Mouse (Mus musculus) left cerebral cortex, adult 2 months (tissue): Measurements from ENCODE around the gene Bmp8a. TPM values are rescaled to one million over a fixed set of nuclear protein-coding genes. Genes with fewer than 3 reads are reported as not detected.
"Not testable (repeated sequence)": the region's sequence is repeated elsewhere in the genome, so short reads cannot be mapped to it uniquely, and the experiment has no call there.

ENCODE experiments used
- DNase-seq, 2 experiments: peaks; one replicate each; pipeline ENCODE4 v3.0.0; 2021 to 2022; ENCODE audit warnings: low spot score in 2 of 2, mixed read lengths in 1 of 2; ENCODE audit errors: extremely low spot score in 1 of 2
- H3K27ac ChIP-seq: fragments of 200-600 bp; 2 replicates; pipeline ENCODE4 v1.8.1; 2022
- H3K4me3 ChIP-seq: fragments of 200-600 bp; 2 replicates; pipeline ENCODE4 v1.8.1; 2022
- CTCF ChIP-seq: fragments of 200-600 bp; IDR thresholded peaks from 2 replicates; pipeline ENCODE4 v1.8.1; 2022; ENCODE audit warnings: antibody characterized with exemption, mild to moderate bottlenecking, moderate library complexity
- intact Hi-C: fragments of 180-260 bp; cut with DNase I; formaldehyde crosslinking; loops from one replicate; pipeline ENCODE4 v1.15.1; 2025
- total RNA-seq, 2 experiments: library from RNA; stranded (reverse); gene quantifications; 2 replicates each; pipeline ENCODE4 v1.2.3; 2021

Bmp8a gene
- total RNA-seq, 2 experiments from 2014 or later = 0.30 to 0.48 TPM

- TF ChIP-seq CTCF = no peak
- DNase-seq = no peak
- H3K27ac ChIP-seq = no peak overlapping the region
- intact Hi-C loops = no loop called here
- H3K4me3 ChIP-seq = no peak overlapping the region
These were observed 46.9 kb downstream of the Bmp8a start for GRCm38 (mm10) chr4:123296148-123296534.

GRCm38 (mm10) chr4:123295516-123296147 lies 47.4 kb downstream of the Bmp8a start:
- intact Hi-C loops = no loop called here
- no peak for TF ChIP-seq CTCF
- no peak overlapping the region for H3K27ac ChIP-seq

GRCm38 (mm10) chr4:123295026-123295425 lies 48.0 kb downstream of the Bmp8a start:
- intact Hi-C loops, H3K27ac ChIP-seq, DNase-seq, H3K4me3 ChIP-seq: not testable (repeated sequence)

More at GRCm38 (mm10) chr4:123295516-123296147, 47.4 kb downstream of the Bmp8a start:
- H3K4me3 ChIP-seq = no peak overlapping the region
- no peak for DNase-seq

GRCm38 (mm10) chr4:123293661-123294443 lies 49.2 kb downstream of the Bmp8a start:
- intact Hi-C loops = no loop called here
- peak; percentile 17; the same call in 1 of the 2 replicates for TF ChIP-seq CTCF
- H3K27ac ChIP-seq = no peak overlapping the region

GRCm38 (mm10) chr4:123292989-123293388 lies 50.1 kb downstream of the Bmp8a start:
- no peak for DNase-seq
- no peak overlapping the region for H3K27ac ChIP-seq
- no peak overlapping the region for H3K4me3 ChIP-seq
- no peak for TF ChIP-seq CTCF
- intact Hi-C loops = no loop called here

More at GRCm38 (mm10) chr4:123293661-123294443, 49.2 kb downstream of the Bmp8a start:
- DNase-seq = no peak
- no peak overlapping the region for H3K4me3 ChIP-seq

- intact Hi-C loops = no loop called here
- no peak for DNase-seq
These were observed 50.7 kb downstream of the Bmp8a start for GRCm38 (mm10) chr4:123292390-123292789.

GRCm38 (mm10) chr4:123289038-123289437 lies 54.0 kb downstream of the Bmp8a start:
- DNase-seq = no peak
- intact Hi-C loops = no loop called here
- Histone ChIP-seq H3K4me3 (no peak overlapping the region), H3K27ac (no peak overlapping the region)
- no peak for TF ChIP-seq CTCF

More at GRCm38 (mm10) chr4:123292390-123292789, 50.7 kb downstream of the Bmp8a start:
- Histone ChIP-seq H3K27ac (no peak overlapping the region), H3K4me3 (no peak overlapping the region)
- TF ChIP-seq CTCF = no peak

- Histone ChIP-seq H3K4me3 (no peak overlapping the region), H3K27ac (no peak overlapping the region)
- no peak for TF ChIP-seq CTCF
- no peak for DNase-seq
- intact Hi-C loops = no loop called here
These were observed 56.3 kb downstream of the Bmp8a start for GRCm38 (mm10) chr4:123286790-123287189.

- DNase-seq = no peak
- TF ChIP-seq CTCF = no peak
- intact Hi-C loops = no loop called here
- Histone ChIP-seq H3K4me3 (no peak overlapping the region; the same call in 1 of the 2 replicates), H3K27ac (no peak overlapping the region)
These were observed 58.1 kb downstream of the Bmp8a start for GRCm38 (mm10) chr4:123284731-123285624.

GRCm38 (mm10) chr4:123283675-123284064 lies 59.4 kb downstream of the Bmp8a start:
- DNase-seq, intact Hi-C loops, H3K27ac ChIP-seq: not testable (repeated sequence)
- H3K4me3 ChIP-seq = peak overlapping the region; percentile 64

GRCm38 (mm10) chr4:123282915-123283674 lies 60.0 kb downstream of the Bmp8a start:
- peak overlapping the region; percentile 64 for H3K4me3 ChIP-seq
- H3K27ac ChIP-seq = peak overlapping the region; percentile 44
- DNase-seq, intact Hi-C loops: not testable (repeated sequence)
